Mouse (Mus musculus) kidney, postnatal 0 days (tissue): ENCODE measurements around the gene Kcnk6. TPM values are rescaled to one million over a fixed set of nuclear protein-coding genes. Genes with fewer than 3 reads are reported as not detected.
"Not testable (repeated sequence)": the region's sequence is repeated elsewhere in the genome, so short reads cannot be mapped to it uniquely, and the experiment has no call there.

Source experiments
- ATAC-seq: fragments of 200-750 bp; cut with Nextera tagmentation; replicated peaks from 2 replicates; pipeline ENCODE4 v1.8.0; 2017; ENCODE audit warnings: low read depth, moderate number of reproducible peaks, moderate TSS enrichment, moderate library complexity; ENCODE audit not compliant: low FRiP score
- DNase-seq: peaks from one replicate; pipeline ENCODE4 v3.0.0-alpha.2; 2016; ENCODE audit warnings: low spot score
- H3K27ac ChIP-seq: fragments of 300-500 bp; sonication (generic); 2 replicates; pipeline ENCODE4 v1.5.1; 2014; ENCODE audit warnings: mild to moderate bottlenecking
- H3K27me3 ChIP-seq: fragments of 300-500 bp; sonication (generic); 2 replicates; pipeline ENCODE4 v1.6.1; 2014; ENCODE audit warnings: low read length, mixed read lengths; ENCODE audit not compliant: insufficient read depth
- H3K36me3 ChIP-seq: fragments of 300-500 bp; sonication (generic); 2 replicates; pipeline ENCODE4 v1.6.1; 2014; ENCODE audit warnings: low read length, mixed read lengths; ENCODE audit not compliant: insufficient read depth
- H3K4me1 ChIP-seq: fragments of 300-500 bp; sonication (generic); replicated peaks from 2 replicates; pipeline ENCODE4 v1.6.1; 2014; ENCODE audit warnings: antibody characterized with exemption, low read length, mixed read lengths; ENCODE audit not compliant: insufficient read depth
- H3K4me2 ChIP-seq: fragments of 300-500 bp; sonication (generic); 2 replicates; pipeline ENCODE4 v1.6.1; 2014; ENCODE audit warnings: mild to moderate bottlenecking, low read length, moderate library complexity, mixed read lengths
- H3K4me3 ChIP-seq: fragments of 300-500 bp; sonication (generic); replicated peaks from 2 replicates; pipeline ENCODE4 v1.5.1; 2014; ENCODE audit warnings: low read depth, low read length
- H3K9ac ChIP-seq: fragments of 300-500 bp; sonication (generic); 2 replicates; pipeline ENCODE4 v1.6.1; 2014; ENCODE audit warnings: low read depth, low read length
- H3K9me3 ChIP-seq: fragments of 300-500 bp; sonication (generic); replicated peaks from 2 replicates; pipeline ENCODE4 v1.6.1; 2016; ENCODE audit warnings: low read length, inconsistent platforms, mixed read lengths
- CTCF ChIP-seq: IDR thresholded peaks from 2 replicates; pipeline ENCODE4 v1.5.1; 2016; ENCODE audit warnings: antibody characterized with exemption, low read depth, mild to moderate bottlenecking, moderate library complexity
- WGBS: fragments of 180-500 bp; shearing (Covaris S2); extraction: QIAGEN DNeasy Blood & Tissue Kit; methylation state at CpG from one replicate; pipeline ENCODE4 v1.1.7; 2014; 5-methylcytosine and 5-hydroxymethylcytosine counted together
- polyA plus RNA-seq: library from polyadenylated mRNA; unstranded; fragments of >200 nt; fragmentation: Nextera tagmentation; extraction: Ambion mirVana; gene quantifications from 2 replicates; pipeline ENCODE4 v1.2.1, GENCODE M21; 2015

Kcnk6 gene
- polyA plus RNA-seq, 1 experiment from 2014 or later = 0.87 TPM

DNA sequence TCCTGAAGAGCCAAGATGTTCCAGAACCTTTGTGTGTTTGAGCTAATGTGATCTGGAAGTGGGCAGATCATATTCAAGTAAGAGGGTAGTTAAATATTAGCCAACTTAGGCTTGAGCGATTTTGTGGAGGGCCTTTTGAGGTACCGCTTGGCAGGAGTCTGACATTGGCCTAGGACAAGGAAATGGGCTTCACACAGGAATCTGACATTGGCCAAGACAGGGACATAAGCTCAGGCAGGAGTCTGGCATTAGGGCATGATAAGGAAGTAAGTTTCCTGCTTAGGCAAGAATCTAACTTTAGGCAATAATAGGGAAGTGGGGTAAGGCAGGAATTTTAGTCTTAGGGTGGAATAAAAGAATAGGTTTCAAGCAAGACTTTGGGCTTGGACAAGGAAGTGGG is 18.1 kb downstream of the Kcnk6 start:
- Histone ChIP-seq H3K9ac (no peak overlapping the region), H3K27me3 (no peaks in the 10 kb centered on the region), H3K4me3 (no peak overlapping the region), H3K4me2 (no peak overlapping the region), H3K27ac (no peak overlapping the region), H3K36me3 (no peaks in the 10 kb centered on the region), H3K4me1 (no peaks in the 10 kb centered on the region), H3K9me3 (no peaks in the 10 kb centered on the region)
- TF ChIP-seq CTCF = no peak
- 53% methylated on average over 2 of the region's 2 CpGs for WGBS
- ATAC-seq (no peak), DNase-seq (no peak)

DNA sequence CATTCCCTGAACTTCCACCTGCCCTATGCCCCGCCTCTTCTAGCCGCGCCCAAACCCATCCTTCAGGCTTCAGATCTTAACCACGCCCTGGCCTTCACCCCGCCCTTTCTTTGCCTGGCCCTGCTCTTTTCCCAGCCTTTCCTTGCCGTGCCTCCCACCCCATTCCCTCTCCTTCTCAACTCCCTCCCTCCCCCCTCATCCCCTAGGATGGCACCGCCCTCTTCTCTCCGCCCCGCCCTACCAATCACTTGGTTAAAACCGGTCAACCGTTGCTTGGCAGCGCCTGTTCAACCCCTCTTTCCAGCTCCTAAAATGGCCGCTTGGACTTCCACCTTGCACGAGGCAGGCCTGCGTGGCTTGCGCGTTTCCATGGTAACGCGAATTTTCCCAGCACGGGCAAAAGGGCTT is 18.6 kb downstream of the Kcnk6 start, which contains the start of gene Catsperg1:
Catsperg1 (minus strand) TSS at position 361 of the 408 bp plus-strand sequence.
- no peak for TF ChIP-seq CTCF
- H3K4me3 ChIP-seq = no peak within 1 kb of the TSS
- H3K9me3 ChIP-seq = no peaks in the 10 kb centered on the region
- DNase-seq (peak; percentile 73), ATAC-seq (peak; percentile 59)
- H3K27ac ChIP-seq = no peak within 1 kb of the TSS
- H3K27me3 ChIP-seq = no peaks in the 10 kb centered on the region
- H3K9ac ChIP-seq = no peak within 1 kb of the TSS
- no peaks in the 10 kb centered on the region for H3K4me1 ChIP-seq
- WGBS = 6% methylated on average over 20 of the region's 20 CpGs
- H3K4me2 ChIP-seq = no peak within 1 kb of the TSS
- H3K36me3 ChIP-seq = no peaks in the 10 kb centered on the region

DNA sequence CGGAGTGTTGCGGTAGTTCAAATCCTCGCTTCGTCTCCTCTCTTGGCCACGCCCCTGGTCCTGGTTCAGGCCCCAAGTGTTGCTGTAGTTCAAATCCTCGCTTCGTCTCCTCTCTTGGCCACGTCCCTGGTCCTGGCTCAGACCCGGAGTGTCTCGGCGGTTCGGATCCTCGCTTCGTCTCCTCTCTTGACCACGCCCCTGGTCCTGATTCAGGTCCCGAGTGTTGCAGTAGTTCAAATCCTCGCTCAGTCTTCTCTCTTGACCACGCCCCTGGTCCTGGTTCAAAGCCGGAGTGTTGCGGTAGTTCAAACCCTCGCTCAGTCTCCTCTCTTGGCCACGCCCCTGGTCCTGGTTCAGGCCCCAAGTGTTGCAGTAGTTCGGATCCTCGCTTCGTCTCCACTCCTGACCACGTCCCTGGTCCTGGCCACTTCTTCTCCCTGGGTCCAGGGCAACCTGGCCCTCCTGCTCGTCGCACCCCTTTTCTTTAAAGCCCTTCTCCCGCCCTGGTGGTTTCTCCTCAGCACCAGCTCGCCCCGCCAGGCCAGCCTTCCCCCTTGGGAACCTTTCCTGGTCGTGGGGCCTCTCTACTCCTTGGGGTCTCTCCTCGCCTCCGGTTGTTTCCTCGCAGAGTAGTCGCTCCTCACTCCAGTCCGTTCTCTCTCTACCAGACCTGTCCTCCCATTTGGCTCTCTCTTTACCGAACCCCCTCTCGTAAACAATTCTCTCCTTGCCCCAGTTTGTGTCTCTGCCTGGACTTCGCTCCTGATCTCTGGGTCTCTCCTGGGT is 19.3 kb downstream of the Kcnk6 start:
- H3K27ac ChIP-seq, H3K4me2 ChIP-seq, H3K4me1 ChIP-seq, H3K36me3 ChIP-seq, H3K9me3 ChIP-seq, H3K27me3 ChIP-seq, ATAC-seq, H3K9ac ChIP-seq, H3K4me3 ChIP-seq, DNase-seq: not testable (repeated sequence)
- 23% methylated on average over 40 of the region's 40 CpGs for WGBS

DNA sequence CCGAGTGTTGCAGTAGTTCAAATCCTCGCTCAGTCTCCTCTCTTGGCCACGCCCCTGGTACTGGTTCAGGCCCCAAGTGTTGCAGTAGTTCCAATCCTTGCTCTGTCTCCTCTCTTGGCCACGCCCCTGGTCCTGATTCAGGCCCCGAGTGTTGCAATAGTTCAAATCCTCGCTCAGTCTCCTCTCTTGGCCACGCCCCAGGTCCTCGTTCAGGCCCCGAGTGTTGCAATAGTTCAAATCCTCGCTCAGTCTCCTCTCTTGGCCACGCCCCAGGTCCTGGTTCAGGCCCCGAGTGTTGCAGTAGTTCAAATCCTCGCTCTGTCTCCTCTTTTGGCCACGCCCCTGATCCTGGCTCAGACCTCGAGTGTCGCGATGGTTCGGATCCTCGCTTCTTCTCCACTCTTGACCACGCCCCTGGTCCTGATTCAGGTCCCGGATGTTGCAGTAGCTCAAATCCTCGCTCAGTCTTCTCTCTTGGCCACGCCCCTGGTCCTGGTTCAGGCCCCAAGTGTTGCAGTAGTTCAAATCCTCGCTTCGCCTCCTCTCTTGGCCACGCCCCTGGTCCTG is 20.0 kb downstream of the Kcnk6 start:
- Histone ChIP-seq H3K36me3 (no peaks in the 10 kb centered on the region), H3K4me2 (peak overlapping the region; percentile 52), H3K4me1 (no peaks in the 10 kb centered on the region), H3K9ac (no peak overlapping the region), H3K4me3 (peak overlapping the region; percentile 33), H3K27ac (peak overlapping the region; percentile 86; the same call in 1 of the 2 replicates), H3K9me3 (no peaks in the 10 kb centered on the region), H3K27me3 (no peaks in the 10 kb centered on the region)
- WGBS = 17% methylated on average over 26 of the region's 26 CpGs
- TF ChIP-seq CTCF = no peak
- ATAC-seq = no peak
- no peak for DNase-seq

DNA sequence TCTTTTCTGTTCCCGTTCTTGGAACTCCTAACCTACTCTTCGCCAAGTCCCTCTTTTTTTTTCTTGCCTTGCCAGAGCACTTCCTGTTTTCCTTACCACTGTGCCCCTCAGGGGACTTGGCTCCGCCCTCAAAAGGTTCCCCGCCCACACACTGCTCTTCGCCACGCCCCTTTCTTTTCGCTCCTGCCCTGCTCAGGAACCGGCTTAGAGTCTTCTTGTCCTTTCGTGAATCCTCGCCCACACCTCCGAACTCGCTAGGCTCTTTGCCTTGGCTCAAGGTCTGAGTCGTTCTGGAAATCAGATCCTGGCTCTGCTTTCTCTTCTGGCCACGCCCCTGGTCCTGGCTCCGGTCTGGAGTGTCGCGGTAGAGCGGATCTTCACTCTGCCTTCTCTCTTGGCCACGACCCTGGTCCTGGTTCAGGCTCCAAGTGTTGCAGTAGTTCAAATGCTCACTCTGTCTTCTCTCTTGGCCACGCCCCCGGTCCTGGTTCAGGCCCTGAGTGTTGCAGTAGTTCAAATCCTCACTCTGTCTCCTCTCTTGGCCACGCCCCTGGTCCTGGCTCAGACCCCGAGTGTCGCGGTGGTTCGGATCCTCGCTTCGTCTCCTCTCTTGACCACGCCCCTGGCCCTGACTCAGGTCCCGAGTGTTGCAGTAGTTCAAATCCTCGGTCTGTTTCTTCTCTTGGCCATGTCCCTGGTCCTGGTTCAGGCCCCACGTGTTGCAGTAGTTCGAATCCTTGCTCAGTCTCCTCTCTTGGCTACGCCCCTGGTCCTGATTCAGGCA is 20.7 kb downstream of the Kcnk6 start:
- no peaks in the 10 kb centered on the region for H3K27me3 ChIP-seq
- ATAC-seq = peak; percentile 88
- H3K36me3 ChIP-seq = no peaks in the 10 kb centered on the region
- H3K9ac ChIP-seq = peak overlapping the region; percentile 55; the same call in 1 of the 2 replicates
- no peaks in the 10 kb centered on the region for H3K4me1 ChIP-seq
- TF ChIP-seq CTCF = no peak
- 4% methylated on average over 34 of the region's 34 CpGs for WGBS
- H3K4me3 ChIP-seq = peak overlapping the region; percentile 33
- DNase-seq = peak; percentile 95
- peak overlapping the region; percentile 86 for H3K27ac ChIP-seq
- peak overlapping the region; percentile 52 for H3K4me2 ChIP-seq
- no peaks in the 10 kb centered on the region for H3K9me3 ChIP-seq

DNA sequence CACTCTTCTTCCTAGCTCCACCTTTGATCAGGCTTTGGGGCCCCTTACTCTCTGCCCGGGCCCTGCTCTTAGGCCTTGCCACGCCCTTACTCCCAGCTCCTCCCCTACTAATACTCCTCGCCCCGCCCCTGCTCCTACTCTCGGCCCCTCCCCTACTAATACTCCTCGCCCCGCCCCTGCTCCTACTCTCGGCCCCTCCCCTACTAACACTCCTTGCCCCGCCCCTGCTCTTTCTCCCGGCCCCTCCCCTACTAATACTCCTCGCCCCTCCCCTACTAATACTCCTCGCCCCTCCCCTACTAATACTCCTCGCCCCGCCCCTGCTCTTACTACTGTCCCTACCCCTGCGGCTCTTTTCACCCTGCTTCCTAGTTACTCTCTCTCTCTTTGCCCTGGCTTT is 21.3 kb downstream of the Kcnk6 start:
- DNase-seq (peak; percentile 77), ATAC-seq (peak; percentile 47)
- not testable (repeated sequence) for H3K4me1 ChIP-seq, H3K27me3 ChIP-seq, H3K36me3 ChIP-seq, H3K9ac ChIP-seq, H3K9me3 ChIP-seq
- Histone ChIP-seq H3K4me2 (peak overlapping the region; percentile 52), H3K27ac (peak overlapping the region; percentile 86), H3K4me3 (peak overlapping the region; percentile 33)
- WGBS = 18% methylated on average over 15 of the region's 15 CpGs
